ENCODE assay signal across 19 mouse cellular contexts in genomic region chr6:82770286-82770685, GRCm38 (mm10). TPM values are rescaled to one million over a fixed set of nuclear protein-coding genes. Genes with fewer than 3 reads are reported as not detected.
DNase-seq lines count a peak whose midpoint lies in the region; ATAC-seq and TF ChIP-seq lines count a peak whose summit lies in the region.
"Had no signal": no experiment of that assay in that cellular context is flagged by ENCODE, and none has a peak within 500 bp of the region (broad histone marks: within the 10 kb centered on the region; RNA-seq: fewer than 3 reads in every experiment).

No protein-coding gene starts in this region.

- no peak for TF ChIP-seq POLR2A in heart, adult 2 months (IDR thresholded peaks at IDR 0.05; ENCODE audit: insufficient read depth, low read depth, low read length)
- no peak for TF ChIP-seq POLR2A in MEL (IDR thresholded peaks at IDR 0.05; ENCODE audit: control insufficient read depth in 1 of 2, insufficient read depth in 1 of 2, low read depth in 1 of 2, low read length in 2 of 2, poor library complexity in 1 of 2)

- peak overlapping the region; percentile 94; the same call in 1 of the 2 replicates for H3K4me2 ChIP-seq in liver, embryonic 11.5 days
- no peak overlapping the region for H3K4me2 ChIP-seq in forebrain, embryonic 14.5 days (ENCODE audit: low read length)
- H3K4me2 ChIP-seq: forebrain, embryonic 13.5 days; neural tube, embryonic 15.5 days had no signal

- peaks cover 1% of the 10 kb centered on the region; the same call in 1 of the 2 replicates for H3K27me3 ChIP-seq in heart, adult 2 months (ENCODE audit: control insufficient read depth, insufficient read depth, low read length)
- H3K27me3 ChIP-seq in liver, embryonic 11.5 days (replicated peaks; ENCODE audit: control insufficient read depth, insufficient read depth, low read length), result no peaks in the 10 kb centered on the region
- no peaks in the 10 kb centered on the region for H3K27me3 ChIP-seq in MEL (ENCODE audit: control insufficient read depth in 1 of 2, insufficient read depth in 2 of 2, low read length in 2 of 2)
- H3K27me3 ChIP-seq in megakaryocyte, embryonic 14.5 days (replicated peaks), result peaks cover 7% of the 10 kb centered on the region
- no peaks in the 10 kb centered on the region; the same call in 1 of the 2 replicates for H3K27me3 ChIP-seq in forebrain, embryonic 14.5 days (replicated peaks; ENCODE audit: control insufficient read depth, insufficient read depth, low read length)

- no peak for TF ChIP-seq CTCF in heart, adult 2 months (IDR thresholded peaks at IDR 0.05)
- no peak for TF ChIP-seq CTCF in MEL (IDR thresholded peaks at IDR 0.05 in 2 of 3, conservative IDR thresholded peaks at IDR 0.05 in 1 of 3; ENCODE audit: control insufficient read depth in 1 of 3, insufficient read depth in 1 of 3, low read depth in 2 of 3, low read length in 3 of 3, poor library complexity in 1 of 3, severe bottlenecking in 1 of 3)

- no peak for TF ChIP-seq RAD21 in MEL (IDR thresholded peaks at IDR 0.05; ENCODE audit: low read depth, low read length)

- intact Hi-C loops in heart, adult 2 months (cut with DNase I), result no loop called here
- intact Hi-C loops in heart, postnatal 25 days (cut with DNase I), result no loop called here

- no peak overlapping the region for H3K4me3 ChIP-seq in heart, adult 2 months
- H3K4me3 ChIP-seq in liver, embryonic 11.5 days (ENCODE audit: low read depth, low read length), result 0 out of 2 replicates have a peak overlapping the region, but pooled peaks have one; percentile 2
- no peak overlapping the region; a peak in 1 of 4 replicates for H3K4me3 ChIP-seq in MEL (ENCODE audit: control insufficient read depth in 1 of 2, insufficient read depth in 1 of 2, low read depth in 2 of 2, low read length in 2 of 2)
- peak overlapping the region; percentile 53 for H3K4me3 ChIP-seq in megakaryocyte, embryonic 14.5 days (replicated peaks)
- H3K4me3 ChIP-seq in forebrain, embryonic 14.5 days (ENCODE audit: low read depth, low read length), result no peak overlapping the region
- H3K4me3 ChIP-seq: forebrain, embryonic 13.5 days; hindbrain, embryonic 10.5 days; neural tube, embryonic 15.5 days had no signal

- H3K4me1 ChIP-seq in heart, adult 2 months (ENCODE audit: control insufficient read depth, insufficient read depth, low read length), result peaks cover 6% of the 10 kb centered on the region
- H3K4me1 ChIP-seq in liver, embryonic 11.5 days (replicated peaks; ENCODE audit: control insufficient read depth, insufficient read depth, low read length), result peaks cover 36% of the 10 kb centered on the region
- peaks cover 21 to 49% of the 10 kb centered on the region in 2 experiments for H3K4me1 ChIP-seq in MEL (ENCODE audit: control insufficient read depth in 1 of 2, insufficient read depth in 2 of 2, low read length in 2 of 2)
- peaks cover 95% of the 10 kb centered on the region for H3K4me1 ChIP-seq in megakaryocyte, embryonic 14.5 days
- H3K4me1 ChIP-seq in forebrain, embryonic 14.5 days (ENCODE audit: control insufficient read depth, insufficient read depth, low read length), result 0 out of 2 replicates have a peak, but pooled peaks cover 5% of the 10 kb centered on the region

- no peak for TF ChIP-seq EP300 in heart, adult 2 months (IDR thresholded peaks at IDR 0.05; ENCODE audit: insufficient read depth, low read depth, low read length)
- TF ChIP-seq EP300 in MEL (IDR thresholded peaks at IDR 0.05; ENCODE audit: low read depth in 1 of 2, low read length in 2 of 2), result no peak

- no peak for ATAC-seq in liver, embryonic 11.5 days (replicated peaks; ENCODE audit: low FRiP score)
- no peak for ATAC-seq in forebrain, embryonic 14.5 days
- ATAC-seq: forebrain, embryonic 13.5 days had no signal

- H3K9me3 ChIP-seq in liver, embryonic 11.5 days (ENCODE audit: control insufficient read depth, low read length), result no peaks in the 10 kb centered on the region
- no peaks in the 10 kb centered on the region for H3K9me3 ChIP-seq in MEL (replicated peaks; ENCODE audit: insufficient read depth, low read length)
- H3K9me3 ChIP-seq in megakaryocyte, embryonic 14.5 days, result no peaks in the 10 kb centered on the region
- H3K9me3 ChIP-seq in forebrain, embryonic 14.5 days (replicated peaks; ENCODE audit: control insufficient read depth, low read length), result no peaks in the 10 kb centered on the region
- H3K9me3 ChIP-seq: forebrain, embryonic 13.5 days; hindbrain, embryonic 10.5 days; midbrain, embryonic 10.5 days; neural tube, embryonic 15.5 days had no signal

- H3K36me3 ChIP-seq in heart, adult 2 months (ENCODE audit: control insufficient read depth, insufficient read depth, low read length), result no peaks in the 10 kb centered on the region
- no peaks in the 10 kb centered on the region for H3K36me3 ChIP-seq in liver, embryonic 11.5 days (ENCODE audit: control insufficient read depth, insufficient read depth, low read length)
- peaks cover 0 to 46% of the 10 kb centered on the region in 2 experiments; a peak in 3 of 4 replicates for H3K36me3 ChIP-seq in MEL (ENCODE audit: control insufficient read depth in 1 of 2, insufficient read depth in 2 of 2, low read length in 2 of 2)
- H3K36me3 ChIP-seq in megakaryocyte, embryonic 14.5 days (replicated peaks; ENCODE audit: low read length), result peaks cover 39% of the 10 kb centered on the region
- H3K36me3 ChIP-seq in forebrain, embryonic 14.5 days (ENCODE audit: control insufficient read depth, insufficient read depth, low read length), result no peaks in the 10 kb centered on the region
- H3K36me3 ChIP-seq: neural tube, embryonic 15.5 days had no signal

- no peak for DNase-seq in heart, adult 2 months
- no peak for DNase-seq in heart, postnatal 25 days (ENCODE audit: low spot score)
- DNase-seq in liver, embryonic 11.5 days (ENCODE audit: low spot score), result no peak
- DNase-seq in liver (no peak), MEL (ENCODE audit: low read depth, low spot score) (peak; percentile 54)
- DNase-seq in forebrain, embryonic 14.5 days (ENCODE audit: low spot score), result no peak
- no peak for DNase-seq in gastrocnemius, adult 18-20 months (ENCODE audit: low spot score)
- DNase-seq: adrenal gland, postnatal 25 days; B cell, adult 2 months; cerebellum, adult 9-11 months; kidney, postnatal 10 days; lung, postnatal 10 days; right cerebral cortex, postnatal 4 days; thymus, postnatal 14 days had no signal

- no peak overlapping the region for H3K9ac ChIP-seq in heart, adult 2 months (ENCODE audit: low read depth, low read length)
- no peak overlapping the region; the same call in 1 of the 2 replicates for H3K9ac ChIP-seq in liver, embryonic 11.5 days (ENCODE audit: low read depth, low read length)
- H3K9ac ChIP-seq in MEL (ENCODE audit: control insufficient read depth, low read depth, low read length, poor library complexity, severe bottlenecking), result no peak overlapping the region
- no peak overlapping the region for H3K9ac ChIP-seq in forebrain, embryonic 14.5 days (ENCODE audit: low read length)
- H3K9ac ChIP-seq: forebrain, embryonic 13.5 days; neural tube, embryonic 15.5 days had no signal

- 0 out of 2 replicates have a peak, but pooled peaks cover 1% of the 10 kb centered on the region for H3K79me2 ChIP-seq in heart, adult 2 months (replicated peaks; ENCODE audit: control insufficient read depth, insufficient read depth, low read length)
- peaks cover 79% of the 10 kb centered on the region for H3K79me2 ChIP-seq in MEL (ENCODE audit: control insufficient read depth, insufficient read depth, low read length, poor library complexity)

- peak overlapping the region; percentile 80 for H3K27ac ChIP-seq in heart, adult 2 months
- no peak overlapping the region for H3K27ac ChIP-seq in liver, embryonic 11.5 days (ENCODE audit: low read depth, low read length)
- no peak overlapping the region for H3K27ac ChIP-seq in MEL (ENCODE audit: control insufficient read depth, low read depth, low read length)
- no peak overlapping the region for H3K27ac ChIP-seq in forebrain, embryonic 14.5 days (ENCODE audit: low read depth, low read length)
- H3K27ac ChIP-seq: forebrain, embryonic 13.5 days; hindbrain, embryonic 10.5 days; midbrain, embryonic 10.5 days; neural tube, embryonic 15.5 days had no signal

- 81% methylated on average over 3 of the region's 3 CpGs for WGBS in heart, adult 2 months
- 55% methylated on average over 3 of the region's 3 CpGs for WGBS in liver, embryonic 11.5 days
- WGBS in forebrain, embryonic 14.5 days, result 77% methylated on average over 3 of the region's 3 CpGs

TF ChIP-seq in MEL, 35 proteins besides CTCF, POLR2A, EP300 and RAD21:
- TF ChIP-seq MXI1 (IDR thresholded peaks at IDR 0.05; ENCODE audit: low read depth, low read length), result 0 out of 2 replicates have a peak, but pooled peaks have one; percentile 16
- TF ChIP-seq KAT2A (conservative IDR thresholded peaks at IDR 0.05; ENCODE audit: low read depth, low read length), result no peak
- TF ChIP-seq ZKSCAN1 (IDR thresholded peaks at IDR 0.05; ENCODE audit: low read depth, low read length), result no peak
- TF ChIP-seq MAX (IDR thresholded peaks at IDR 0.05; ENCODE audit: low read length), result no peak
- TF ChIP-seq BHLHE40 (IDR thresholded peaks at IDR 0.05; ENCODE audit: borderline replicate concordance, low read depth, low read length), result no peak
- no peak for TF ChIP-seq USF1 (IDR thresholded peaks at IDR 0.05; ENCODE audit: low read depth, low read length)
- TF ChIP-seq ZNF384 (IDR thresholded peaks at IDR 0.05; ENCODE audit: low read depth, low read length), result 0 out of 2 replicates have a peak, but pooled peaks have one; percentile 14
- no peak for TF ChIP-seq MEF2A (IDR thresholded peaks at IDR 0.05; ENCODE audit: extremely low read depth, insufficient replicate concordance, low read depth, low read length, poor library complexity, severe bottlenecking)
- TF ChIP-seq MAFK (IDR thresholded peaks at IDR 0.05; ENCODE audit: borderline replicate concordance, low read depth, low read length), result no peak
- no peak for TF ChIP-seq SIN3A (IDR thresholded peaks at IDR 0.05; ENCODE audit: low read length)
- TF ChIP-seq CHD1 (IDR thresholded peaks at IDR 0.05; ENCODE audit: low read depth, low read length), result no peak
- no peak for TF ChIP-seq TBP (IDR thresholded peaks at IDR 0.05; ENCODE audit: low read depth, low read length)
- no peak for TF ChIP-seq ZMIZ1 (IDR thresholded peaks at IDR 0.05; ENCODE audit: low read depth, low read length)

RNA-seq across cellular contexts. Expression of gene Hk2, which starts 4.0 kb away (rescaled TPM):
- total RNA-seq in heart, adult 2 months (2021), result 100 to 1,000 TPM; 325 to 363 TPM
- polyA plus RNA-seq in heart, adult 2 months (2012; rRNA removed), result 104 and 173 TPM in 2 replicates
- 100 to 1,000 TPM; 268 to 296 TPM for total RNA-seq in heart, postnatal 25 days (2021)
- polyA plus RNA-seq in liver, embryonic 11.5 days (2014; fragmentation: Nextera tagmentation; extraction: Ambion mirVana), result 25.0 and 29.0 TPM in 2 replicates
- 51.6 and 75.6 TPM in 2 replicates for total RNA-seq in MEL (2012; rRNA removed)
- 10 to 100 TPM in 1 of 2 experiments, not detected in 1; 44.2 TPM for polyA plus RNA-seq in MEL (2012; ENCODE audit: insufficient read depth in 1 of 2, insufficient read length in 2 of 2, low read depth in 1 of 2, low replicate concordance in 2 of 2, missing spikeins in 1 of 2)
- 7.6 and 8.6 TPM in 2 replicates for polyA plus RNA-seq in megakaryocyte, embryonic 14.5 days (2012; ENCODE audit: insufficient read depth, low replicate concordance)
- 4.9 and 5.5 TPM in 2 replicates for polyA plus RNA-seq in forebrain, embryonic 14.5 days (2014; fragmentation: Nextera tagmentation; extraction: Ambion mirVana)
- total RNA-seq in gastrocnemius, adult 18-20 months (2021), result 100 to 1,000 TPM; 238 to 306 TPM

Comparison
In these comparisons a context has a peak if more than half of its experiments do, and no peak if none do; other contexts are left out.
1. H3K4me3 ChIP-seq: peak in liver, embryonic 11.5 days (single experiment) and megakaryocyte, embryonic 14.5 days (single experiment); none in heart, adult 2 months (single experiment), MEL (0 of 2) and forebrain, embryonic 14.5 days (single experiment).